Mouse (Mus musculus) limb, embryonic 11.5 days (tissue): ENCODE data around the gene Gm10665. TPM values are rescaled to one million over a fixed set of nuclear protein-coding genes. Genes with fewer than 3 reads are reported as not detected.
"Not testable (repeated sequence)": the region's sequence is repeated elsewhere in the genome, so short reads cannot be mapped to it uniquely, and the experiment has no call there.

ENCODE experiments used
- ATAC-seq: fragments of 200-750 bp; cut with Nextera tagmentation; 2 replicates; pipeline ENCODE4 v1.8.0; 2017; ENCODE audit warnings: low read depth; ENCODE audit not compliant: insufficient number of reproducible peaks, low FRiP score, low TSS enrichment
- DNase-seq: peaks from one replicate; pipeline ENCODE4 v3.0.0-alpha.2; 2015; ENCODE audit warnings: low spot score
- H3K27ac ChIP-seq: fragments of 300-500 bp; sonication (generic); replicated peaks from 2 replicates; pipeline ENCODE4 v1.5.1; 2014; ENCODE audit warnings: low read depth, mild to moderate bottlenecking, low read length
- H3K27me3 ChIP-seq: fragments of 300-500 bp; sonication (generic); 2 replicates; pipeline ENCODE4 v1.6.1; 2014; ENCODE audit warnings: mild to moderate bottlenecking, low read length, mixed read lengths; ENCODE audit not compliant: control insufficient read depth, insufficient read depth
- H3K36me3 ChIP-seq: fragments of 300-500 bp; sonication (generic); 2 replicates; pipeline ENCODE4 v1.6.1; 2014; ENCODE audit warnings: mild to moderate bottlenecking, low read length, moderate library complexity, mixed read lengths; ENCODE audit not compliant: control insufficient read depth, insufficient read depth
- H3K4me1 ChIP-seq: fragments of 300-500 bp; sonication (generic); 2 replicates; pipeline ENCODE4 v1.6.1; 2014; ENCODE audit warnings: low read length, mixed read lengths; ENCODE audit not compliant: control insufficient read depth, insufficient read depth
- H3K4me2 ChIP-seq: fragments of 300-500 bp; sonication (generic); 2 replicates; pipeline ENCODE4 v1.6.1; 2014; ENCODE audit warnings: low read depth, mild to moderate bottlenecking, moderate library complexity; ENCODE audit not compliant: severe bottlenecking
- H3K4me3 ChIP-seq: fragments of 300-500 bp; sonication (generic); 2 replicates; pipeline ENCODE4 v1.5.1; 2014; ENCODE audit warnings: low read depth, low read length
- H3K9ac ChIP-seq: fragments of 300-500 bp; sonication (generic); 2 replicates; pipeline ENCODE4 v1.6.1; 2014; ENCODE audit warnings: mild to moderate bottlenecking, low read length
- H3K9me3 ChIP-seq: fragments of 300-500 bp; sonication (generic); 2 replicates; pipeline ENCODE4 v1.6.1; 2016; ENCODE audit warnings: low read length; ENCODE audit not compliant: control insufficient read depth
- WGBS: fragments of 180-500 bp; shearing (Covaris S2); extraction: QIAGEN DNeasy Blood & Tissue Kit; methylation state at CpG from one replicate; pipeline ENCODE4 v1.1.7; 2014; 5-methylcytosine and 5-hydroxymethylcytosine counted together
- polyA plus RNA-seq: library from polyadenylated mRNA; unstranded; fragments of >200 nt; fragmentation: Nextera tagmentation; extraction: Ambion mirVana; gene quantifications from 2 replicates; pipeline ENCODE4 v1.2.1, GENCODE M21; 2014

The Gm10665 gene
- polyA plus RNA-seq = not detected in 2 replicates

- H3K9me3 ChIP-seq, H3K4me2 ChIP-seq, H3K27me3 ChIP-seq, H3K27ac ChIP-seq, H3K9ac ChIP-seq, H3K4me3 ChIP-seq, H3K4me1 ChIP-seq, ATAC-seq, DNase-seq, H3K36me3 ChIP-seq: not testable (repeated sequence)
- whole genome bisulfite sequencing = no CpG with 5 or more reads among the region's 5 CpGs
Measured at GRCm38 (mm10) chr7:22463975-22464374, at the start of gene Gm10665. Gm10665 (minus strand) TSS chr7:22464075.

- not testable (repeated sequence) for H3K9ac ChIP-seq, H3K4me3 ChIP-seq, ATAC-seq, H3K27me3 ChIP-seq, H3K27ac ChIP-seq, H3K4me1 ChIP-seq, H3K36me3 ChIP-seq, H3K4me2 ChIP-seq, DNase-seq, H3K9me3 ChIP-seq
- 33% methylated on average over 1 of the region's 3 CpGs for WGBS
Measured at GRCm38 (mm10) chr7:22499578-22499977, 35.7 kb upstream of the Gm10665 start, which contains the start of gene Vmn1r151. Vmn1r151 (minus strand) TSS chr7:22499678.

- H3K9me3 ChIP-seq, ATAC-seq: not testable (repeated sequence)
- no CpG with 5 or more reads among the region's 2 CpGs for WGBS
Measured at GRCm38 (mm10) chr7:22438129-22438528, 25.7 kb downstream of the Gm10665 start, which contains the start of gene Vmn1r149. Vmn1r149 (minus strand) TSS chr7:22438229.

GRCm38 (mm10) chr7:22413283-22413682 is 50.6 kb downstream of the Gm10665 start, which contains the start of gene Vmn1r148:
Vmn1r148 (plus strand) TSS chr7:22413583.
- no CpG with 5 or more reads among the region's 3 CpGs for WGBS
- not testable (repeated sequence) for H3K9me3 ChIP-seq, H3K9ac ChIP-seq, H3K36me3 ChIP-seq, H3K27me3 ChIP-seq, H3K4me2 ChIP-seq, DNase-seq, ATAC-seq, H3K4me3 ChIP-seq, H3K27ac ChIP-seq, H3K4me1 ChIP-seq

More at GRCm38 (mm10) chr7:22438129-22438528, 25.7 kb downstream of the Gm10665 start, which contains the start of gene Vmn1r149:
- H3K27me3 ChIP-seq, H3K4me3 ChIP-seq, H3K27ac ChIP-seq, H3K36me3 ChIP-seq, DNase-seq, H3K9ac ChIP-seq, H3K4me2 ChIP-seq, H3K4me1 ChIP-seq: not testable (repeated sequence)

Other genes with a start within 250 kb of the Gm10665 start
- gene Gm8453, start 234.6 kb downstream of the Gm10665 start, polyA plus RNA-seq = not detected in 2 replicates
- not detected in 2 replicates for gene Gm4187, start 134.4 kb downstream of the Gm10665 start, polyA plus RNA-seq
- gene Gm8660, start 93.0 kb downstream of the Gm10665 start, polyA plus RNA-seq = not detected in 2 replicates
- gene Vmn1r148, start 50.5 kb downstream of the Gm10665 start, polyA plus RNA-seq = not detected in 2 replicates
- gene Vmn1r149, start 25.8 kb downstream of the Gm10665 start, polyA plus RNA-seq = not detected in 2 replicates
- not detected in 2 replicates for gene Vmn1r151, start 35.6 kb upstream of the Gm10665 start, polyA plus RNA-seq
- gene Vmn1r152, start 58.9 kb upstream of the Gm10665 start, polyA plus RNA-seq = not detected in 2 replicates
- not detected in 2 replicates for gene Gm8677, start 70.8 kb upstream of the Gm10665 start, polyA plus RNA-seq
- not detected in 2 replicates for gene Gm4201, start 101.3 kb upstream of the Gm10665 start, polyA plus RNA-seq
- not detected in 2 replicates for gene Gm4565, start 124.1 kb upstream of the Gm10665 start, polyA plus RNA-seq
- not detected in 2 replicates for gene Vmn1r155, start 193.9 kb upstream of the Gm10665 start, polyA plus RNA-seq
- not detected in 2 replicates for gene Gm8693, start 228.2 kb upstream of the Gm10665 start, polyA plus RNA-seq